In the genomic region with DNA sequence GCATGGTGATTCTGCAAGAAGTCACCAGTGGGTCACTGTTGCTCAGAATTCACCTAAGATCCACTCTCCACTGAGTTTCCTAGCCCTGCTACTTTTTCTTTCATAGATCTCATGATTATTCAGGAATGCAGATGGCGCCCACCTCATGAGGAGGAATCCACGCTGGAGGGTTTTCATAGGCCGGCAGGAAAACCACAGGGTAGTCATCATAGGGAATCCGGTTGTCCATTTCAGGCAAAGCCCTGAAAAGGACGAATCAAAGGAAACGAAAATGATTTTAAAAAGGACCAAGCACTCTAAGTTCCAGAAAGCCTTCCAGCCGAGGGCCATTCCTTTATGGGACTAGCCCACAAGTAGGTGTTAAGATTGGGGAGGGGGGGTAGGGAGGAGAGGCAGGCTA, we compare ENCODE assay signal across 8 mouse cellular contexts. TPM values are rescaled to one million over a fixed set of nuclear protein-coding genes. Genes with fewer than 3 reads are reported as not detected.
A peak's percentile ranks its signal among the peaks of the same experiment; 100 is the strongest.
DNase-seq lines count a peak whose midpoint lies in the region; ATAC-seq lines count a peak whose summit lies in the region.

No protein-coding gene starts in this region.

- peaks cover 3% of the 10 kb centered on the region; the same call in 1 of the 2 replicates for H3K27me3 ChIP-seq in kidney, embryonic 16.5 days (ENCODE audit: insufficient read depth, low read length)
- H3K27me3 ChIP-seq in hindbrain, embryonic 12.5 days: no peaks in the 10 kb centered on the region
- no peaks in the 10 kb centered on the region for H3K27me3 ChIP-seq in midbrain, embryonic 13.5 days

- no peak overlapping the region for H3K27ac ChIP-seq in kidney, embryonic 16.5 days (ENCODE audit: low read length)
- no peak overlapping the region for H3K27ac ChIP-seq in hindbrain, embryonic 12.5 days
- no peak overlapping the region for H3K27ac ChIP-seq in midbrain, embryonic 13.5 days

- no peak for ATAC-seq in kidney, embryonic 16.5 days (ENCODE audit: low FRiP score, low TSS enrichment)
- ATAC-seq in hindbrain, embryonic 12.5 days (ENCODE audit: low FRiP score): peak; percentile 23; the same call in 1 of the 2 replicates
- ATAC-seq in midbrain, embryonic 13.5 days: no peak

- peaks cover 10% of the 10 kb centered on the region; the same call in 1 of the 2 replicates for H3K36me3 ChIP-seq in kidney, embryonic 16.5 days (ENCODE audit: insufficient read depth, low read length)
- peaks cover 3% of the 10 kb centered on the region; the same call in 1 of the 2 replicates for H3K36me3 ChIP-seq in hindbrain, embryonic 12.5 days
- H3K36me3 ChIP-seq in midbrain, embryonic 13.5 days: peaks cover 16% of the 10 kb centered on the region

- no peaks in the 10 kb centered on the region for H3K9me3 ChIP-seq in kidney, embryonic 16.5 days (ENCODE audit: low read length)
- H3K9me3 ChIP-seq in hindbrain, embryonic 12.5 days (replicated peaks): no peaks in the 10 kb centered on the region
- H3K9me3 ChIP-seq in midbrain, embryonic 13.5 days: no peaks in the 10 kb centered on the region

- WGBS in kidney, embryonic 16.5 days: 38% methylated on average over 7 of the region's 7 CpGs
- 48% methylated on average over 7 of the region's 7 CpGs for WGBS in hindbrain, embryonic 12.5 days
- WGBS in midbrain, embryonic 13.5 days: 47% methylated on average over 7 of the region's 7 CpGs

- H3K4me2 ChIP-seq in kidney, embryonic 16.5 days (replicated peaks; ENCODE audit: low read depth, low read length): peak overlapping the region; percentile 52
- H3K4me2 ChIP-seq in hindbrain, embryonic 12.5 days (replicated peaks): peak overlapping the region; percentile 66
- peak overlapping the region; percentile 70 for H3K4me2 ChIP-seq in midbrain, embryonic 13.5 days (replicated peaks)

- no peaks in the 10 kb centered on the region for H3K4me1 ChIP-seq in kidney, embryonic 16.5 days (ENCODE audit: insufficient read depth, low read length)
- H3K4me1 ChIP-seq in hindbrain, embryonic 12.5 days: no peaks in the 10 kb centered on the region
- peaks cover 12% of the 10 kb centered on the region for H3K4me1 ChIP-seq in midbrain, embryonic 13.5 days (replicated peaks)

- peak overlapping the region; percentile 69 for H3K9ac ChIP-seq in kidney, embryonic 16.5 days (replicated peaks; ENCODE audit: low read length)
- H3K9ac ChIP-seq in hindbrain, embryonic 12.5 days: peak overlapping the region; percentile 55
- H3K9ac ChIP-seq in midbrain, embryonic 13.5 days (replicated peaks): peak overlapping the region; percentile 58

- DNase-seq in kidney, adult 11 months: no peak
- DNase-seq in adipocyte (ENCODE audit: low spot score): peak; percentile 2
- no peak for DNase-seq in cerebellum, adult 9-11 months
- DNase-seq in ovary, postnatal 14 days (ENCODE audit: low spot score): no peak
- no peak for DNase-seq in kidney, postnatal 14 days

- peak overlapping the region; percentile 65 for H3K4me3 ChIP-seq in kidney, embryonic 16.5 days (ENCODE audit: low read length)
- peak overlapping the region; percentile 49 for H3K4me3 ChIP-seq in hindbrain, embryonic 12.5 days
- peak overlapping the region; percentile 54 for H3K4me3 ChIP-seq in midbrain, embryonic 13.5 days (replicated peaks)

RNA-seq across cellular contexts. Expression of a gene that starts 0.4 kb away (rescaled TPM):
- 30.5 and 32.0 TPM in 2 replicates for polyA plus RNA-seq in kidney, embryonic 16.5 days (2015; fragmentation: Nextera tagmentation; extraction: Ambion mirVana)
- polyA plus RNA-seq in hindbrain, embryonic 12.5 days (2016; fragmentation: Nextera tagmentation; extraction: Ambion mirVana): 22.9 and 27.0 TPM in 2 replicates
- 13.2 and 14.0 TPM in 2 replicates for polyA plus RNA-seq in midbrain, embryonic 13.5 days (2015; fragmentation: Nextera tagmentation; extraction: Ambion mirVana)

RNA-seq across cellular contexts. Expression of a gene that starts 1.2 kb away (rescaled TPM):
- polyA plus RNA-seq in kidney, embryonic 16.5 days (2015; fragmentation: Nextera tagmentation; extraction: Ambion mirVana): 106 and 115 TPM in 2 replicates
- polyA plus RNA-seq in hindbrain, embryonic 12.5 days (2016; fragmentation: Nextera tagmentation; extraction: Ambion mirVana): 119 and 120 TPM in 2 replicates
- 121 and 135 TPM in 2 replicates for polyA plus RNA-seq in midbrain, embryonic 13.5 days (2015; fragmentation: Nextera tagmentation; extraction: Ambion mirVana)

RNA-seq across cellular contexts. Expression of a gene that starts 19.8 kb away (rescaled TPM):
- not detected in 2 replicates for polyA plus RNA-seq in kidney, embryonic 16.5 days (2015; fragmentation: Nextera tagmentation; extraction: Ambion mirVana)
- 0.44 TPM in 1 of 2 replicates, not detected in the other for polyA plus RNA-seq in hindbrain, embryonic 12.5 days (2016; fragmentation: Nextera tagmentation; extraction: Ambion mirVana)
- 0.27 TPM in 1 of 2 replicates, not detected in the other for polyA plus RNA-seq in midbrain, embryonic 13.5 days (2015; fragmentation: Nextera tagmentation; extraction: Ambion mirVana)

RNA-seq across cellular contexts. Expression of a gene that starts 30.5 kb away (rescaled TPM):
- polyA plus RNA-seq in kidney, embryonic 16.5 days (2015; fragmentation: Nextera tagmentation; extraction: Ambion mirVana): not detected in 2 replicates
- polyA plus RNA-seq in hindbrain, embryonic 12.5 days (2016; fragmentation: Nextera tagmentation; extraction: Ambion mirVana): not detected in 2 replicates
- polyA plus RNA-seq in midbrain, embryonic 13.5 days (2015; fragmentation: Nextera tagmentation; extraction: Ambion mirVana): not detected in 2 replicates

RNA-seq across cellular contexts. Expression of a gene that starts 53.1 kb away (rescaled TPM):
- not detected in 2 replicates for polyA plus RNA-seq in kidney, embryonic 16.5 days (2015; fragmentation: Nextera tagmentation; extraction: Ambion mirVana)
- polyA plus RNA-seq in hindbrain, embryonic 12.5 days (2016; fragmentation: Nextera tagmentation; extraction: Ambion mirVana): not detected in 2 replicates
- not detected in 2 replicates for polyA plus RNA-seq in midbrain, embryonic 13.5 days (2015; fragmentation: Nextera tagmentation; extraction: Ambion mirVana)
